Mouse (Mus musculus) small intestine, adult 10 weeks (tissue): ENCODE data around the gene Ly6g6c. TPM values are rescaled to one million over a fixed set of nuclear protein-coding genes. Genes with fewer than 3 reads are reported as not detected.

Source experiments
- polyA plus RNA-seq: library from polyadenylated mRNA; stranded (reverse); fragments of 350-450 nt; fragmentation: Illumina TruSeq; extraction: RNeasy Lipid Tissue Mini Kit (QIAGEN cat#74804); gene quantifications from one replicate; pipeline ENCODE4 v1.2.3, GENCODE M21; 2014; ENCODE audit warnings: low replicate concordance

The Ly6g6c gene
- polyA plus RNA-seq, 1 experiment from 2014 or later = not detected

Other genes starting within 250 kb of the Ly6g6c start
- 17.0 TPM for gene Stk19, start 228.4 kb upstream of the Ly6g6c start, polyA plus RNA-seq
- 1.6 TPM for gene Dxo, start 228.4 kb upstream of the Ly6g6c start, polyA plus RNA-seq
- gene Skiv2l, start 215.2 kb upstream of the Ly6g6c start, polyA plus RNA-seq = 4.8 TPM
- gene Nelfe, start 215.0 kb upstream of the Ly6g6c start, polyA plus RNA-seq = 0.41 TPM
- 20.3 TPM for gene Cfb, start 202.9 kb upstream of the Ly6g6c start, polyA plus RNA-seq
- 1.3 TPM for gene Zbtb12, start 185.9 kb upstream of the Ly6g6c start, polyA plus RNA-seq
- gene Gm20547, start 183.3 kb upstream of the Ly6g6c start, polyA plus RNA-seq = 2.4 TPM
- not detected for gene C2, start 167.1 kb upstream of the Ly6g6c start, polyA plus RNA-seq
- 5.3 TPM for gene Ehmt2, start 166.9 kb upstream of the Ly6g6c start, polyA plus RNA-seq
- 2.7 TPM for gene Slc44a4, start 150.9 kb upstream of the Ly6g6c start, polyA plus RNA-seq
- 3.6 TPM for gene Neu1, start 134.1 kb upstream of the Ly6g6c start, polyA plus RNA-seq
- 1.3 TPM for gene Hspa1b, start 106.2 kb upstream of the Ly6g6c start, polyA plus RNA-seq
- gene Gm20481, start 95.5 kb upstream of the Ly6g6c start, polyA plus RNA-seq = not detected
- gene Hspa1a, start 93.2 kb upstream of the Ly6g6c start, polyA plus RNA-seq = 0.52 TPM
- not detected for gene Hspa1l, start 92.7 kb upstream of the Ly6g6c start, polyA plus RNA-seq
- gene Lsm2, start 83.5 kb upstream of the Ly6g6c start, polyA plus RNA-seq = 12.4 TPM
- 0.37 TPM for gene Vars, start 64.4 kb upstream of the Ly6g6c start, polyA plus RNA-seq
- gene Vwa7, start 48.8 kb upstream of the Ly6g6c start, polyA plus RNA-seq = 0.11 TPM
- gene Sapcd1, start 37.4 kb upstream of the Ly6g6c start, polyA plus RNA-seq = not detected
- gene Msh5, start 18.6 kb upstream of the Ly6g6c start, polyA plus RNA-seq = 0.93 TPM
- 31.3 TPM for gene Clic1, start 15.4 kb upstream of the Ly6g6c start, polyA plus RNA-seq
- gene Ddah2, start 6.4 kb upstream of the Ly6g6c start, polyA plus RNA-seq = not detected
- gene Mpig6b, start 796 bp downstream of the Ly6g6c start, polyA plus RNA-seq = 0.59 TPM
- not detected for gene Ly6g6e, start 11.5 kb downstream of the Ly6g6c start, polyA plus RNA-seq
- not detected for gene Ly6g6d, start 12.7 kb downstream of the Ly6g6c start, polyA plus RNA-seq
- gene Ly6g6f, start 20.2 kb downstream of the Ly6g6c start, polyA plus RNA-seq = not detected
- 3.7 TPM for gene Abhd16a, start 23.9 kb downstream of the Ly6g6c start, polyA plus RNA-seq
- gene Ly6g5c, start 42.9 kb downstream of the Ly6g6c start, polyA plus RNA-seq = not detected
- gene Ly6g5b, start 50.0 kb downstream of the Ly6g6c start, polyA plus RNA-seq = not detected
- gene Gpank1, start 56.1 kb downstream of the Ly6g6c start, polyA plus RNA-seq = 2.3 TPM
- gene Csnk2b, start 56.7 kb downstream of the Ly6g6c start, polyA plus RNA-seq = 112 TPM
- 1.7 TPM for gene D17H6S53E, start 61.0 kb downstream of the Ly6g6c start, polyA plus RNA-seq
- gene Apom, start 66.7 kb downstream of the Ly6g6c start, polyA plus RNA-seq = not detected
- gene Bag6, start 69.8 kb downstream of the Ly6g6c start, polyA plus RNA-seq = 9.2 TPM
- gene Prrc2a, start 99.5 kb downstream of the Ly6g6c start, polyA plus RNA-seq = 7.5 TPM
- 8.4 TPM for gene Aif1, start 110.7 kb downstream of the Ly6g6c start, polyA plus RNA-seq
- not detected for gene Lst1, start 123.1 kb downstream of the Ly6g6c start, polyA plus RNA-seq
- not detected for gene Ltb, start 129.1 kb downstream of the Ly6g6c start, polyA plus RNA-seq
- gene Tnf, start 136.6 kb downstream of the Ly6g6c start, polyA plus RNA-seq = not detected
- not detected for gene Lta, start 140.0 kb downstream of the Ly6g6c start, polyA plus RNA-seq
- gene Gm16181, start 155.4 kb downstream of the Ly6g6c start, polyA plus RNA-seq = not detected
- 1.9 TPM for gene Atp6v1g2, start 168.3 kb downstream of the Ly6g6c start, polyA plus RNA-seq
- gene Nfkbil1, start 170.4 kb downstream of the Ly6g6c start, polyA plus RNA-seq = not detected
- gene Ddx39b, start 176.4 kb downstream of the Ly6g6c start, polyA plus RNA-seq = 4.0 TPM
- 51.6 TPM for gene H2-D1, start 197.3 kb downstream of the Ly6g6c start, polyA plus RNA-seq